Mouse (Mus musculus) liver, adult (tissue): ENCODE results near the gene Gm20388.

Source experiments
- GATA4 ChIP-seq: IDR thresholded peaks from 2 replicates; pipeline ENCODE4 v1.6.1; 2014; ENCODE audit warnings: mild to moderate bottlenecking, low read length; ENCODE audit not compliant: insufficient replicate concordance

Gm20388 gene

GRCm38 (mm10) chr8:120890068-120890467, 979.4 kb downstream of the Gm20388 start:
- no peak for TF ChIP-seq GATA4

GRCm38 (mm10) chr8:120895009-120895408, 984.4 kb downstream of the Gm20388 start:
- TF ChIP-seq GATA4 = no peak

DNA sequence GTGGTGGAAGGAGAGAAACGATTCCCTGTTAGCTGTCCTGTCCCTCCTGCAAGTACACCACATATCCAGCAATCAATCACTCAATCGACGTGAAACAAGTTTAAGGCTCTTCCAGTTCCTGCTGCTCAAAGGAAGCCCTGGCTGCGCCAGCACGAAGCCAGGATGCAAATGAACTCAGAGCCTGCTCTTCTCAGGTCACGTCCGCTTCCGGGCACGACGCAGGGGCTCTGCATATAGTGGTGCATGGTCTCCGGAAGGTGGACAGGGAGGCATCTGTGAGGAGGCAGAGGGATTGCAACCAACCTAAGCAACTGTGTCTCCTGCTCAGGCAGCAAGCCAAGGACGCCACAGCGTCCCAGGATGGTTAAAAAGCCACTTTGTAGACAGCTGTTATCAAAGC, 985.0 kb downstream of the Gm20388 start:
- TF ChIP-seq GATA4 = no peak

GRCm38 (mm10) chr8:120896203-120896602, 985.6 kb downstream of the Gm20388 start:
- TF ChIP-seq GATA4 = no peak

DNA sequence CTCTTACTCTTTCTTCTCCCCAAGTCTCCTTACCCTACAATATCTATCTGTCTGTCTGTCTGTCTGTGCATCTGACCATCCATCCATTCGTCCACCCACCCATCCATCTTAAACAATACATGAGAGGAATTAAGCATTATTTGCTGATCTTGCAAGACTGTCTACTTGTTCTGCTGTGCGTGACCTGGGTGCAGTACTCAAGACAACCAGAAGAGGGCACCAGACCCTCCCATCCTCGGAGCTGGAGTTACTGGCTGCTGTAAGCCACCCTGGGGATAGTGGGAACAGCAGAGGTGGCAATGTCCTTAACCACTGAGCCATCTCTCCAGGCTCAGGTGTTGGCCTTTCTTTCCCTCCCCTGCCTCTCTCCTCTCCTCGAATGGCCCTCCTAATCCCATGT, 987.4 kb downstream of the Gm20388 start:
- TF ChIP-seq GATA4 = no peak

DNA sequence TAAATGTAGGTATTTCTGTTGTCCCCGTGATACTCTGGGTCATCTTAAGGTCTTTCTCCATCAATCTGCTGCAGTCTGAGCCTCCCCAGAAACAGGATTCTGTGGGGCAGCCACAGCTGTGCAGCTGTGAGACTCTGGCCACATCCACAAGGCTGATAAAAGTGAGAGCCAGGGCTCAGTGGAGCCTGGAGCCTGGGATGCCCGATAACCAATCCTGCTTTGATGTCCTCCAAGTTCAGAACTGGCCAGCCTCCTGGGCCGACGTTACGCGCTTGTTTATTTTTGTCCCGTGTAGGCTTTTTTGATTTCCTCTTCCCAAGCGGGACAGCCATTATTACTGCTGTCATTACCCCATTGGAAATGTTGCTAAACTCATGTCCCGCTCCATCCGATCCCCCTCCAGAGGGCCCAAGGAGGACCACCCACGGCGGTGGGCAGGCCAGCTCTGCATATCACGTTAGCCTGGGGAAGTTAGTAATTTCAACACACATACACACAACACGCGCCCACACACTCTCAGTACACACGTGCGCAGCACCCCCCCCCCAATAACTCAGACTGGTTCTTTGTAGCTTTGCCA, 988.3 kb downstream of the Gm20388 start:
- no peak for TF ChIP-seq GATA4

GRCm38 (mm10) chr8:120902346-120902745, 991.7 kb downstream of the Gm20388 start:
- no peak for TF ChIP-seq GATA4

DNA sequence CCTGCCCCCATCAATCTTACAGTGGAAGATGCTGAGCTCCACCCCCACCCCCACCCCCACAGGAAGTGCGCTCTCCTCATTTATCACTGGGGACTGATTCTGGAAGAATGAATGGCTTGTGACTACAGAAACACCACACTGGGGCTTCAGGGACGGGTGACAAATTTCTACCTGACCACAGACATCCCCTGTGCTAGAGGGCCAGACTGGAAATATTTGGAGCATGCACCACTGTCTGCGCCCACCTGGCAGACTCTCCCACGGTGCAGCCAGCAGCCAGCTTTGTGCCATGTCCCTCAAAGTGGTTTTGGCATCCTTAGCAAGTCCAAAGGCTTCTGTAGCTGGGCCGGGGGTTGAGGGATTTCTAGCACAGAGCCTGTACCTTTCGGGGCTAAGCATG, 997.0 kb downstream of the Gm20388 start:
- TF ChIP-seq GATA4 = no peak

- no peak for TF ChIP-seq GATA4
Measured at GRCm38 (mm10) chr8:120910936-120911335, 1000.3 kb downstream of the Gm20388 start.

GRCm38 (mm10) chr8:120912463-120912862, 1001.8 kb downstream of the Gm20388 start:
- TF ChIP-seq GATA4 = no peak

GRCm38 (mm10) chr8:120916831-120917435, 1006.3 kb downstream of the Gm20388 start:
- TF ChIP-seq GATA4 = peak; percentile 3; the same call in 1 of the 2 replicates

GRCm38 (mm10) chr8:120920527-120920926, 1009.9 kb downstream of the Gm20388 start:
- no peak for TF ChIP-seq GATA4

DNA sequence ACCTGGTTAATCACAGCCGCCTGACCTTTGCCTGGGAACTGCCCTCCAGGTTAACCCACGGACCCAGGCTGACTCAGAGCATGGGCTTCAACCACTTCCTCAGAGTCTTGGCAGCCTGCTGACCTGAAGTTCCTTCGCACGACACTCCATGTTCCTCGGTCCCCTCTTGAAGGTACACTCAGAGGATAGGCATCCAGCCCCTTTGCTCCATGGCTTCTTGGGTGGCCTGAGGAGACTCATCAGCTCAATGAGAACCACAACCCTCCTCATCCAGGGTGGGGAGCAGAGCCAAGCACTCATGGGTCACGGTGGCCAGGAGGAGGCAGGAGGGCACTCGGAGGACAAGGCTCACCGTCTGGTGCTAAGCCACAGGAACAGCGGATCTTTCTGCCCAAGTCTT, 1015.6 kb downstream of the Gm20388 start:
- TF ChIP-seq GATA4 = no peak

GRCm38 (mm10) chr8:120928082-120928481, 1017.4 kb downstream of the Gm20388 start:
- TF ChIP-seq GATA4 = no peak

- TF ChIP-seq GATA4 = no peak
Measured at GRCm38 (mm10) chr8:120934596-120934995, 1024.0 kb downstream of the Gm20388 start.

- TF ChIP-seq GATA4 = no peak
Measured at GRCm38 (mm10) chr8:120936685-120937084, 1026.0 kb downstream of the Gm20388 start.

- TF ChIP-seq GATA4 = no peak
Measured at GRCm38 (mm10) chr8:120937474-120937873, 1026.8 kb downstream of the Gm20388 start.

GRCm38 (mm10) chr8:120940287-120940686, 1029.6 kb downstream of the Gm20388 start:
- no peak for TF ChIP-seq GATA4

GRCm38 (mm10) chr8:120947240-120947639, 1036.6 kb downstream of the Gm20388 start:
- TF ChIP-seq GATA4 = peak; percentile 23; the same call in 1 of the 2 replicates
